Mouse (Mus musculus) limb, embryonic 14.5 days (tissue): ENCODE measurements around the gene Rasa3. TPM values are rescaled to one million over a fixed set of nuclear protein-coding genes. Genes with fewer than 3 reads are reported as not detected.

Experiments
- ATAC-seq: fragments of 200-750 bp; cut with Nextera tagmentation; 2 replicates; pipeline ENCODE4 v1.8.0; 2017; ENCODE audit warnings: low read depth, moderate number of reproducible peaks, moderate TSS enrichment; ENCODE audit not compliant: low FRiP score
- DNase-seq: peaks from one replicate; pipeline ENCODE4 v3.0.0-alpha.2; 2015; ENCODE audit warnings: low spot score
- H3K27ac ChIP-seq: fragments of 300-500 bp; sonication (generic); replicated peaks from 2 replicates; pipeline ENCODE4 v1.5.1; 2014; ENCODE audit warnings: low read depth, mild to moderate bottlenecking, low read length, moderate library complexity, mixed read lengths
- H3K27me3 ChIP-seq: fragments of 300-500 bp; sonication (generic); 2 replicates; pipeline ENCODE4 v1.6.1; 2014; ENCODE audit warnings: low read length, mixed read lengths; ENCODE audit not compliant: control insufficient read depth, insufficient read depth
- H3K36me3 ChIP-seq: fragments of 300-500 bp; sonication (generic); 2 replicates; pipeline ENCODE4 v1.6.1; 2014; ENCODE audit warnings: mild to moderate bottlenecking, low read length, moderate library complexity, mixed read lengths; ENCODE audit not compliant: control insufficient read depth, insufficient read depth
- H3K4me1 ChIP-seq: fragments of 300-500 bp; sonication (generic); 2 replicates; pipeline ENCODE4 v1.6.1; 2014; ENCODE audit warnings: antibody characterized with exemption, low read length, mixed read lengths; ENCODE audit not compliant: control insufficient read depth, insufficient read depth
- H3K4me2 ChIP-seq: fragments of 300-500 bp; sonication (generic); replicated peaks from 2 replicates; pipeline ENCODE4 v1.6.1; 2014; ENCODE audit warnings: low read depth, mild to moderate bottlenecking, low read length, moderate library complexity; ENCODE audit not compliant: severe bottlenecking
- H3K4me3 ChIP-seq: fragments of 300-500 bp; sonication (generic); replicated peaks from 2 replicates; pipeline ENCODE4 v1.5.1; 2014; ENCODE audit warnings: low read length
- H3K9ac ChIP-seq: fragments of 300-500 bp; sonication (generic); 2 replicates; pipeline ENCODE4 v1.6.1; 2014; ENCODE audit warnings: mild to moderate bottlenecking, low read depth, low read length, moderate library complexity; ENCODE audit not compliant: severe bottlenecking
- H3K9me3 ChIP-seq: fragments of 300-500 bp; sonication (generic); 2 replicates; pipeline ENCODE4 v1.6.1; 2016; ENCODE audit warnings: low read length; ENCODE audit not compliant: control insufficient read depth
- POLR2A ChIP-seq: fragments of 200-500 bp; IDR thresholded peaks from 2 replicates; pipeline ENCODE4 v1.8.0; 2012; ENCODE audit warnings: inconsistent platforms, mild to moderate bottlenecking, moderate library complexity, borderline replicate concordance; ENCODE audit not compliant: insufficient read depth, insufficient read length; ENCODE audit errors: extremely low read depth
- WGBS: fragments of 180-500 bp; shearing (Covaris S2); extraction: QIAGEN DNeasy Blood & Tissue Kit; methylation state at CpG from one replicate; pipeline ENCODE4 v1.1.7; 2014; 5-methylcytosine and 5-hydroxymethylcytosine counted together
- polyA plus RNA-seq, 2 experiments: library from polyadenylated mRNA; depleted of rRNA in 1 of 2; stranded (reverse) in 1 of 2; unstranded in 1 of 2; fragments of >200 nt; fragmentation: Nextera tagmentation in 1 of 2; extraction: Ambion mirVana in 1 of 2; gene quantifications; 2 replicates each; pipeline versions ENCODE4 v1.2.1 to v1.2.3; 2012 to 2014

The Rasa3 gene
- polyA plus RNA-seq, 2 experiments = 30.8 to 31.6 TPM

GRCm38 (mm10) chr8:13529011-13529840 lies 148.2 kb downstream of the Rasa3 start:
- ATAC-seq = peak; percentile 56; the same call in 1 of the 2 replicates
- H3K4me3 ChIP-seq = no peak overlapping the region
- 56% methylated on average over 15 of the region's 15 CpGs for WGBS

GRCm38 (mm10) chr8:13521392-13521791 lies 156.0 kb downstream of the Rasa3 start:
- H3K4me3 ChIP-seq = no peak overlapping the region
- no peak overlapping the region for H3K9ac ChIP-seq
- no peaks in the 10 kb centered on the region for H3K36me3 ChIP-seq
- DNase-seq (no peak), ATAC-seq (no peak)
- H3K27me3 ChIP-seq = no peaks in the 10 kb centered on the region
- H3K9me3 ChIP-seq = no peaks in the 10 kb centered on the region
- 38% methylated on average over 7 of the region's 7 CpGs for WGBS
- H3K27ac ChIP-seq = no peak overlapping the region
- no peak for TF ChIP-seq POLR2A
- no peaks in the 10 kb centered on the region for H3K4me1 ChIP-seq
- no peak overlapping the region for H3K4me2 ChIP-seq

More at GRCm38 (mm10) chr8:13529011-13529840, 148.2 kb downstream of the Rasa3 start:
- no peaks in the 10 kb centered on the region for H3K36me3 ChIP-seq
- H3K4me1 ChIP-seq = peaks cover 26% of the 10 kb centered on the region
- no peak for DNase-seq
- H3K27ac ChIP-seq = no peak overlapping the region
- H3K27me3 ChIP-seq = no peaks in the 10 kb centered on the region
- no peak for TF ChIP-seq POLR2A
- H3K9me3 ChIP-seq = no peaks in the 10 kb centered on the region
- no peak overlapping the region for H3K4me2 ChIP-seq
- H3K9ac ChIP-seq = no peak overlapping the region

- H3K4me1 ChIP-seq = no peaks in the 10 kb centered on the region; the same call in 1 of the 2 replicates
- 49% methylated on average over 6 of the region's 6 CpGs for WGBS
- TF ChIP-seq POLR2A = no peak
These were observed 157.1 kb downstream of the Rasa3 start for GRCm38 (mm10) chr8:13520349-13520748.

GRCm38 (mm10) chr8:13519503-13519902 lies 157.9 kb downstream of the Rasa3 start:
- H3K9me3 ChIP-seq = no peaks in the 10 kb centered on the region
- no peak overlapping the region for H3K27ac ChIP-seq
- H3K4me2 ChIP-seq = no peak overlapping the region
- H3K4me3 ChIP-seq = no peak overlapping the region
- ATAC-seq (no peak), DNase-seq (no peak)
- 89% methylated on average over 9 of the region's 9 CpGs for WGBS
- H3K36me3 ChIP-seq = no peaks in the 10 kb centered on the region
- TF ChIP-seq POLR2A = no peak
- H3K27me3 ChIP-seq = no peaks in the 10 kb centered on the region
- H3K4me1 ChIP-seq = no peaks in the 10 kb centered on the region; the same call in 1 of the 2 replicates
- no peak overlapping the region for H3K9ac ChIP-seq

More at GRCm38 (mm10) chr8:13520349-13520748, 157.1 kb downstream of the Rasa3 start:
- no peaks in the 10 kb centered on the region for H3K36me3 ChIP-seq
- no peak overlapping the region for H3K9ac ChIP-seq
- H3K9me3 ChIP-seq = no peaks in the 10 kb centered on the region
- ATAC-seq (no peak), DNase-seq (no peak)
- H3K27ac ChIP-seq = no peak overlapping the region
- H3K27me3 ChIP-seq = no peaks in the 10 kb centered on the region
- no peak overlapping the region for H3K4me3 ChIP-seq
- no peak overlapping the region for H3K4me2 ChIP-seq

- TF ChIP-seq POLR2A = no peak
- no peak for DNase-seq
- H3K27ac ChIP-seq = no peak overlapping the region
- H3K27me3 ChIP-seq = no peaks in the 10 kb centered on the region
- 88% methylated on average over 6 of the region's 6 CpGs for WGBS
- no peak overlapping the region for H3K4me3 ChIP-seq
- no peaks in the 10 kb centered on the region for H3K9me3 ChIP-seq
- H3K36me3 ChIP-seq = no peaks in the 10 kb centered on the region
- peak; percentile 64 for ATAC-seq
- no peak overlapping the region for H3K9ac ChIP-seq
- no peaks in the 10 kb centered on the region; the same call in 1 of the 2 replicates for H3K4me1 ChIP-seq
- no peak overlapping the region for H3K4me2 ChIP-seq
These were observed 160.1 kb downstream of the Rasa3 start for GRCm38 (mm10) chr8:13517284-13517781.

Other genes with a start within 250 kb of the Rasa3 start
- 0.31 and 0.74 TPM in 2 replicates for gene Tmem255b, start 242.4 kb downstream of the Rasa3 start, polyA plus RNA-seq (2012; rRNA removed)
- 0.70 and 0.86 TPM in 2 replicates for gene Tmem255b, start 242.4 kb downstream of the Rasa3 start, polyA plus RNA-seq (2014; fragmentation: Nextera tagmentation; extraction: Ambion mirVana)
- gene Gas6, start 183.1 kb downstream of the Rasa3 start, polyA plus RNA-seq (2012; rRNA removed) = 44.7 and 48.6 TPM in 2 replicates
- gene Gas6, start 183.1 kb downstream of the Rasa3 start, polyA plus RNA-seq (2014; fragmentation: Nextera tagmentation; extraction: Ambion mirVana) = 31.1 and 32.7 TPM in 2 replicates
- gene 1700029H14Rik, start 115.1 kb downstream of the Rasa3 start, polyA plus RNA-seq (2012; rRNA removed) = not detected in 2 replicates
- not detected in 2 replicates for gene 1700029H14Rik, start 115.1 kb downstream of the Rasa3 start, polyA plus RNA-seq (2014; fragmentation: Nextera tagmentation; extraction: Ambion mirVana)
- 0.10 and 0.18 TPM in 2 replicates for gene Cfap97d2, start 28.3 kb upstream of the Rasa3 start, polyA plus RNA-seq (2012; rRNA removed)
- gene Cfap97d2, start 28.3 kb upstream of the Rasa3 start, polyA plus RNA-seq (2014; fragmentation: Nextera tagmentation; extraction: Ambion mirVana) = not detected in 2 replicates
- 163 and 178 TPM in 2 replicates for gene Cdc16, start 80.1 kb upstream of the Rasa3 start, polyA plus RNA-seq (2012; rRNA removed)
- 252 and 260 TPM in 2 replicates for gene Cdc16, start 80.1 kb upstream of the Rasa3 start, polyA plus RNA-seq (2014; fragmentation: Nextera tagmentation; extraction: Ambion mirVana)
- 19.3 and 25.6 TPM in 2 replicates for gene Upf3a, start 108.0 kb upstream of the Rasa3 start, polyA plus RNA-seq (2012; rRNA removed)
- gene Upf3a, start 108.0 kb upstream of the Rasa3 start, polyA plus RNA-seq (2014; fragmentation: Nextera tagmentation; extraction: Ambion mirVana) = 39.2 and 42.6 TPM in 2 replicates
- not detected in 2 replicates for gene AF366264, start 160.8 kb upstream of the Rasa3 start, polyA plus RNA-seq (2012; rRNA removed)
- gene AF366264, start 160.8 kb upstream of the Rasa3 start, polyA plus RNA-seq (2014; fragmentation: Nextera tagmentation; extraction: Ambion mirVana) = not detected in 2 replicates
- 25.9 and 28.8 TPM in 2 replicates for gene Champ1, start 192.0 kb upstream of the Rasa3 start, polyA plus RNA-seq (2012; rRNA removed)
- gene Champ1, start 192.0 kb upstream of the Rasa3 start, polyA plus RNA-seq (2014; fragmentation: Nextera tagmentation; extraction: Ambion mirVana) = 38.2 and 39.6 TPM in 2 replicates
- 28.5 and 30.2 TPM in 2 replicates for gene Coprs, start 212.7 kb upstream of the Rasa3 start, polyA plus RNA-seq (2012; rRNA removed)
- gene Coprs, start 212.7 kb upstream of the Rasa3 start, polyA plus RNA-seq (2014; fragmentation: Nextera tagmentation; extraction: Ambion mirVana) = 40.4 and 45.9 TPM in 2 replicates